Mouse (Mus musculus) myocyte (in vitro differentiated cells): ENCODE data around the gene Tctn1. TPM values are rescaled to one million over a fixed set of nuclear protein-coding genes. Genes with fewer than 3 reads are reported as not detected.

Experiments used
- H3K27me3 ChIP-seq: one replicate; pipeline ENCODE4 v1.6.1; 2011; ENCODE audit not compliant: control insufficient read depth, insufficient read depth, insufficient read length
- H3K36me3 ChIP-seq: one replicate; pipeline ENCODE4 v1.6.1; 2011; ENCODE audit not compliant: control insufficient read depth, insufficient read depth
- H3K4me2 ChIP-seq: one replicate; pipeline ENCODE4 v1.6.1; 2011; ENCODE audit warnings: low read depth, control low read depth
- H3K4me3 ChIP-seq: one replicate; pipeline ENCODE4 v1.5.1; 2011; ENCODE audit warnings: mild to moderate bottlenecking, control low read depth, moderate library complexity
- H3K79me2 ChIP-seq: one replicate; pipeline ENCODE4 v1.6.1; 2011; ENCODE audit not compliant: control insufficient read depth, insufficient read depth
- H3ac ChIP-seq: one replicate; pipeline ENCODE4 v1.6.1; 2011; ENCODE audit not compliant: control insufficient read depth, insufficient read length
- CEBPB ChIP-seq: IDR thresholded peaks from 2 replicates; pipeline ENCODE4 v1.6.1; 2011; ENCODE audit warnings: mild to moderate bottlenecking, moderate library complexity; ENCODE audit not compliant: poor library complexity, insufficient read depth, severe bottlenecking
- E2F4 ChIP-seq: IDR thresholded peaks from one replicate; pipeline ENCODE4 v1.6.1; 2011; ENCODE audit warnings: mild to moderate bottlenecking, control low read depth, moderate library complexity; ENCODE audit not compliant: insufficient read depth
- MAX ChIP-seq: IDR thresholded peaks from one replicate; pipeline ENCODE4 v1.6.1; 2011; ENCODE audit warnings: low read depth, mild to moderate bottlenecking, control low read depth
- MYOD1 ChIP-seq, 3 experiments: IDR thresholded peaks; one replicate each; pipeline ENCODE4 v1.6.1; 2011; ENCODE audit warnings: control low read depth in 2 of 3, low read depth in 2 of 3, mild to moderate bottlenecking in 2 of 3, moderate library complexity in 1 of 3; ENCODE audit not compliant: insufficient read length in 2 of 3, control insufficient read depth in 1 of 3
- MYOG ChIP-seq, 3 experiments: IDR thresholded peaks; one replicate each; pipeline ENCODE4 v1.6.1; 2011; ENCODE audit warnings: control low read depth in 2 of 3, low read depth in 2 of 3, mild to moderate bottlenecking in 2 of 3; ENCODE audit not compliant: insufficient read length in 2 of 3, control insufficient read depth in 1 of 3, insufficient read depth in 1 of 3
- POLR2A ChIP-seq: IDR thresholded peaks from one replicate; pipeline ENCODE4 v1.6.1; 2011; ENCODE audit warnings: low read depth, mild to moderate bottlenecking, control low read depth, moderate library complexity; ENCODE audit not compliant: insufficient read length
- POLR2AphosphoS2 ChIP-seq: IDR thresholded peaks from one replicate; pipeline ENCODE4 v1.6.1; 2011; ENCODE audit warnings: low read depth, control low read depth; ENCODE audit not compliant: insufficient read length
- REST ChIP-seq: IDR thresholded peaks from one replicate; pipeline ENCODE4 v1.6.1; 2011; ENCODE audit warnings: mild to moderate bottlenecking, control low read depth, moderate library complexity; ENCODE audit not compliant: insufficient read depth, insufficient read length
- SRF ChIP-seq: IDR thresholded peaks from one replicate; pipeline ENCODE4 v1.6.1; 2011; ENCODE audit warnings: low read depth; ENCODE audit not compliant: control insufficient read depth, insufficient read length
- TCF12 ChIP-seq: IDR thresholded peaks from one replicate; pipeline ENCODE4 v1.6.1; 2011; ENCODE audit warnings: mild to moderate bottlenecking, control low read depth; ENCODE audit not compliant: poor library complexity, insufficient read depth, severe bottlenecking
- TCF3 ChIP-seq: IDR thresholded peaks from one replicate; pipeline ENCODE4 v1.6.1; 2011; ENCODE audit warnings: low read depth, control low read depth; ENCODE audit not compliant: insufficient read length
- USF1 ChIP-seq: IDR thresholded peaks from one replicate; pipeline ENCODE4 v1.6.1; 2011; ENCODE audit warnings: low read depth, mild to moderate bottlenecking, control low read depth, moderate library complexity
- polyA plus RNA-seq: library from polyadenylated mRNA; unstranded; fragments of >200 nt; fragmentation: generic; extraction: Trizol; gene quantifications from one replicate; pipeline ENCODE4 v1.2.1, GENCODE M21; 2012; ENCODE audit warnings: missing spikeins

Tctn1 gene
- polyA plus RNA-seq, 1 experiment: 4.7 TPM

DNA sequence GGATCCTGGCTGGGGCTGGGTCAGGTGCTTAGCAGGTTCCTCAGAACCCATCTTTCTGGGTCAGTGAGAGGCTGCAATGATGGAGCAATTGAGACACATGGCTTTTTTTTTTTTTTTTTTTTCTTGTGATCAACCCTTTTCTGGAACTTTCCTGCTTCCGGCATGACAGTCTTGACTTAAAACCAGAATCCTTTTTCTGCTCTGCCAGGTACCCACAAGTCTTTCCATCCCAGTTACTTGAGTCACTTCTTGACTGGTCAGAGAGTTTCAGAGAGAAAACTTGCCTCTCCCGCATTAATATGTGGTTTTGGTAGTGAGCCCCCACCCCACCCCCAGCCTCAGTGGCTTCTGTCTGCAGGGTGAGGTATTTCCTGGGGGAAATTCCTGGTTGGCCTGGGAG, 40.0 kb downstream of the Tctn1 start:
- no peak overlapping the region for H3ac ChIP-seq
- peaks cover 46% of the 10 kb centered on the region for H3K27me3 ChIP-seq
- H3K79me2 ChIP-seq: no peaks in the 10 kb centered on the region
- H3K36me3 ChIP-seq: no peaks in the 10 kb centered on the region
- no peak overlapping the region for H3K4me2 ChIP-seq
- H3K4me3 ChIP-seq: no peak overlapping the region
- TF ChIP-seq USF1 (no peak), REST (no peak), POLR2AphosphoS2 (no peak), CEBPB (no peak), MAX (no peak), SRF (no peak), TCF3 (no peak), POLR2A (no peak), TCF12 (no peak)

DNA sequence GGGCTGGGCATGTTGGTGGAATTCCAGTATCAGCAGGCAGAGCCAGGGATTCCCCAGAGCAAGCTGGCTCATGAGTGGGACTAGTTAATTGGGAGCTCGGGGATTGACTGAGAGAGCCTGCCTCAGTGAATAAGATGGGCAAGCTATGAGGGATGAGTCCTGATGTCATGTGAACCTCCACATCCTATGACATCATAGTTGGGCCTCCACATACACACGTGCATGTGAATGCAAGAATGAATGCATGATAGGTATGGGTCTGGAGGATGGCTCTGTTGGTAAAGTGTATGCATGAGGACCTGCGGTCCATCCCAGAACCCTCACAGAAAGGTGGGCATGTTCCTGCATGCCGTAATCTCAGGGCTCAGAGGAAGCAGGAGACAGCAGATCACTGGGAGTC, 43.2 kb downstream of the Tctn1 start:
- Histone ChIP-seq H3K4me2 (no peak overlapping the region), H3ac (no peak overlapping the region), H3K27me3 (peaks cover 62% of the 10 kb centered on the region), H3K79me2 (no peaks in the 10 kb centered on the region), H3K36me3 (no peaks in the 10 kb centered on the region), H3K4me3 (no peak overlapping the region)
- TF ChIP-seq TCF12: no peak
- no peak for TF ChIP-seq TCF3
- no peak for TF ChIP-seq CEBPB
- no peak for TF ChIP-seq MYOD1 (IDR thresholded peaks at IDR 0.05; ENCODE audit: control insufficient read depth in 1 of 3, insufficient read length in 2 of 3, low read depth in 2 of 3)
- TF ChIP-seq MAX: no peak
- no peak for TF ChIP-seq SRF
- TF ChIP-seq POLR2AphosphoS2: no peak
- no peak for TF ChIP-seq MYOG (IDR thresholded peaks at IDR 0.05; ENCODE audit: control insufficient read depth in 1 of 3, insufficient read depth in 1 of 3, insufficient read length in 2 of 3, low read depth in 2 of 3)
- no peak for TF ChIP-seq E2F4
- no peak for TF ChIP-seq POLR2A
- TF ChIP-seq REST: no peak
- TF ChIP-seq USF1: no peak

GRCm38 (mm10) chr5:122219655-122220629, 44.3 kb downstream of the Tctn1 start:
- H3K79me2 ChIP-seq: no peaks in the 10 kb centered on the region
- H3K4me2 ChIP-seq: no peak overlapping the region
- H3K36me3 ChIP-seq: no peaks in the 10 kb centered on the region
- no peak overlapping the region for H3K4me3 ChIP-seq
- TF ChIP-seq SRF (no peak), POLR2A (no peak), POLR2AphosphoS2 (no peak), CEBPB (no peak)
- peaks cover 63% of the 10 kb centered on the region for H3K27me3 ChIP-seq
- no peak overlapping the region for H3ac ChIP-seq

- Histone ChIP-seq H3K36me3 (no peaks in the 10 kb centered on the region), H3K27me3 (peaks cover 55% of the 10 kb centered on the region), H3K79me2 (no peaks in the 10 kb centered on the region), H3K4me3 (no peak overlapping the region), H3K4me2 (no peak overlapping the region), H3ac (no peak overlapping the region)
- no peak for TF ChIP-seq REST
These were observed 45.3 kb downstream of the Tctn1 start for GRCm38 (mm10) chr5:122218928-122219327.

DNA sequence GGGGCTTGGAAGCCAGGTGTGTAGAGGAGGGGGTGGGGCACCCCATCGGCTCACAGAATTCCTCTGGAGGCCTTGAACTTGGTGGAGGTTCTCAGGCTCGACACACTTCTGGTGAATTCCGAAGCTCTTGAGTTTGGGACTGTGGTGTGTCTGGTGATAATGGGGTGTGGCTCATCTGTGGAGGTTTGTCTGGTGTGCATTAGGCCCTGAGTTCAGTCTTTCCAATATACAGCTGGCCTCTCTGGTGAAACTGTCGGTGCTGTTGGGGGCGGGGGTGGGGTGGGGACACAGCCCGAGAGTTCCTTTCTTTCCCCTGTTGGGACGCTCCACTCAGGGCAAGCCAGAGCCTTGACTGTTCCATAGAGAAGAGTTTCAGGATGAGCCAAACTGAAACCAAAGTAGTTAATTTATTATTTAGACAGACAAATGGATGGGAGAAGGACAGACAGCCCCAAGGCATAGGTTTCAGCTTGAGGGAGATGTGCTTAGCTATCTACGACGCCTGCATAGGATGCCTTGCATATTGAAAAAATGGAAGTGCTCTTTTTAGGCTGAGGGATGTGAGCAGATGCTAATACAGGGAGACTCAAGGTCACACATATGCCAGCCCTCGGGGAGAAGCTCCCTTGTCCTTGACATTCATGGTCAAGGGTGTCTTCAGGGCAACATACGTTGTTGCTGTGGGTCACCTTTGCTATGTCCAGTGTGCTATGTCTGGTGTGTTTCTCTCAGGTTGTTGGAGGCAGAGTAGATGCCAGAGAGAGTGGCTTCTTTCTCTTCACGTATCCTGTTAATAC, 46.0 kb downstream of the Tctn1 start:
- Histone ChIP-seq H3ac (no peak overlapping the region), H3K4me3 (no peak overlapping the region), H3K36me3 (no peaks in the 10 kb centered on the region), H3K27me3 (peaks cover 52% of the 10 kb centered on the region), H3K4me2 (no peak overlapping the region), H3K79me2 (no peaks in the 10 kb centered on the region)
- TF ChIP-seq REST (no peak), MAX (no peak), POLR2A (no peak), TCF12 (no peak), MYOD1 (IDR thresholded peaks at IDR 0.05; ENCODE audit: control insufficient read depth in 1 of 3, insufficient read length in 2 of 3, low read depth in 2 of 3) (no peak), MYOG (IDR thresholded peaks at IDR 0.05; ENCODE audit: control insufficient read depth in 1 of 3, insufficient read depth in 1 of 3, insufficient read length in 2 of 3, low read depth in 2 of 3) (no peak), USF1 (no peak), POLR2AphosphoS2 (no peak), TCF3 (no peak), E2F4 (no peak), SRF (no peak)
